Mouse (Mus musculus): ENCODE measurements around the gene Nf1. TPM values are rescaled to one million over a fixed set of nuclear protein-coding genes. Genes with fewer than 3 reads are reported as not detected.

The Nf1 gene
- total RNA-seq, 2 experiments from 2014 or later, result 21.4 to 22.4 TPM

DNA sequence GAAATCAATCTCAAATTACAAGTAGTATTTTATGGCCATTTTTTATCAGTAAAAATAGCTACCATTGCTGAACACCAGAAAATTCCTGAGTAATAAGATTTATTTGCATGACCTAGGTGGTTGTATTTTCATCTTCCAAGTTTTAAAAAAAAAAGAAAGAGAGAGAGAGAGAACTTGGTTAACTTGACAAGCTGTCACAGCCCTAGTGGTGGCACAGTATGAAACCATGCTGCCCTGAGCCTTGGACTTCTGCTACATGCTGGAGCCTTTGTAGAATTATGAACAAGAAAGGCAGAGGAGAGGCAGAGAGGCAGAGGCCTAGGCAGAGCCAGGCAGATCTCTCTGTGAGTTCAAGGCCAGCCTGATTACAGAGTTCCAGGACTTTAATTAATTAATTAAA is 182.4 kb downstream of the Nf1 start:
- intact Hi-C loops (cut with DNase I; ENCODE audit: low total_unique reads), result no loop called here
- DNase-seq, result no peak

GRCm38 (mm10) chr11:79522944-79523343 is 183.5 kb downstream of the Nf1 start:
- intact Hi-C loops (cut with DNase I; ENCODE audit: low total_unique reads), result no loop called here
- no peak for DNase-seq

GRCm38 (mm10) chr11:79523560-79524309 is 184.2 kb downstream of the Nf1 start, which contains the start of gene Evi2b:
Evi2b (minus strand) TSS chr11:79523762.
- intact Hi-C loops (cut with DNase I; ENCODE audit: low total_unique reads), result no loop called here

DNA sequence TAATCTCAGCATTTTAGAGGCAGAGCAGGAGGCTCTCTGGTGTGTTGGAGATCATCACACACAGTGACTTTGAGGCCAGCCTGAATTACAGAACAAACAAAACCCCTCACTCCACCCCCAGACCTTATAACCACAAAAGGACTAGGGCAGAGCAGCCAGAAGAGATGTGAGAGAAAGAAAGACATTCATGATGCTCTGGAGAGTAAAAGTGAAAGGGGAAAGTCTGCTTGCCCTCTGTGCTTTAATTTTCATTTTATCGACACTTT is 184.8 kb downstream of the Nf1 start:
- no peak for DNase-seq
- intact Hi-C loops (cut with DNase I; ENCODE audit: low total_unique reads), result no loop called here

More at GRCm38 (mm10) chr11:79523560-79524309, 184.2 kb downstream of the Nf1 start, which contains the start of gene Evi2b:
- DNase-seq, result no peak

- intact Hi-C loops (cut with DNase I; ENCODE audit: low total_unique reads), result no loop called here
- DNase-seq, result no peak
These were observed 187.1 kb downstream of the Nf1 start for GRCm38 (mm10) chr11:79526549-79526948.

GRCm38 (mm10) chr11:79527015-79527738 is 187.7 kb downstream of the Nf1 start:
- intact Hi-C loops (cut with DNase I; ENCODE audit: low total_unique reads), result no loop called here
- peak; percentile 48 for DNase-seq

GRCm38 (mm10) chr11:79527739-79528384 is 188.4 kb downstream of the Nf1 start:
- no peak for DNase-seq
- intact Hi-C loops (cut with DNase I; ENCODE audit: low total_unique reads), result no loop called here

- intact Hi-C loops (cut with DNase I; ENCODE audit: low total_unique reads), result no loop called here
- no peak for DNase-seq
These were observed 189.1 kb downstream of the Nf1 start for GRCm38 (mm10) chr11:79528601-79529000.

- DNase-seq, result no peak
- intact Hi-C loops (cut with DNase I; ENCODE audit: low total_unique reads), result no loop called here
These were observed 189.7 kb downstream of the Nf1 start for GRCm38 (mm10) chr11:79529226-79529625.

GRCm38 (mm10) chr11:79529736-79530135 is 190.2 kb downstream of the Nf1 start:
- no peak for DNase-seq
- intact Hi-C loops (cut with DNase I; ENCODE audit: low total_unique reads), result no loop called here

GRCm38 (mm10) chr11:79530333-79530761 is 190.9 kb downstream of the Nf1 start, which contains the start of the genes Evi2 and Evi2a:
Evi2 (minus strand) TSS chr11:79530589.
Evi2a (minus strand) TSS chr11:79530609.
- intact Hi-C loops (cut with DNase I; ENCODE audit: low total_unique reads), result no loop called here
- DNase-seq, result peak; percentile 30

GRCm38 (mm10) chr11:79530774-79531173 is 191.3 kb downstream of the Nf1 start:
- intact Hi-C loops (cut with DNase I; ENCODE audit: low total_unique reads), result no loop called here
- DNase-seq, result no peak

DNA sequence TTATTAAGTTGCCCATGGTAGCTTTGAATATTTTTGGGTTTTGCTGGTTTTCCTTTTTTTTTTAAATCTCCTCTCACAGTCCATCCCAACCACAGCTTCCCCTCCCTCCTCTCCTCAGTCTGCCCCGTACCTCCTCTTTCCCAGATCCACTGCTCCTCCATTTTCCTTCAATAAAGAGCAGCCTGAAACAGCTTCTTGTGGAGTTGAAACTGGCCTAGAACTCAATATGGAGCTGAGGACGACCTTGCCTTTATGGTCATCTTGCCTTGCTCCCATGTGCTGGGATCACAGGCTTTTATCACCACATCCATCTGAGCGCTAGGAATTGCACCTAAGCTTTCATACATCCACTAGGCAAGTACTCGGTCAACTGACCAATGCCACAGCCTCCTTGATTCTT is 192.0 kb downstream of the Nf1 start:
- no peak for DNase-seq
- intact Hi-C loops (cut with DNase I; ENCODE audit: low total_unique reads), result no loop called here

GRCm38 (mm10) chr11:79533311-79533710 is 193.8 kb downstream of the Nf1 start:
- DNase-seq, result no peak
- intact Hi-C loops (cut with DNase I; ENCODE audit: low total_unique reads), result no loop called here

- DNase-seq, result peak; percentile 67
- intact Hi-C loops (cut with DNase I; ENCODE audit: low total_unique reads), result no loop called here
These were observed 194.6 kb downstream of the Nf1 start for GRCm38 (mm10) chr11:79533950-79534690.

DNA sequence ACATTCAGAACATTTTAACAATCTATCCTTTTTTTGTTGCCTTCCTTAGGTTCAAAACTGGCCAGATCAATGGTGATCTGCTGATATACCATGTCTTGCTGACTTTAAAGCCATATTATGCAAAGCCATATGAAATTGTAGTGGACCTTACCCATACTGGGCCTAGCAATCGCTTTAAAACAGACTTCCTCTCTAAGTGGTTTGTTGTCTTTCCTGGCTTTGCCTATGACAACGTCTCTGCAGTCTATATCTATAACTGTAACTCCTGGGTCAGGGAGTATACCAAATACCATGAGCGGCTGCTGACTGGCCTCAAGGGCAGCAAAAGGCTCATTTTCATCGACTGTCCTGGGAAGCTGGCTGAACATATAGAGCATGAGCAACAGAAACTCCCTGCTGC is 196.1 kb downstream of the Nf1 start:
- DNase-seq, result no peak
- intact Hi-C loops (cut with DNase I; ENCODE audit: low total_unique reads), result no loop called here

DNA sequence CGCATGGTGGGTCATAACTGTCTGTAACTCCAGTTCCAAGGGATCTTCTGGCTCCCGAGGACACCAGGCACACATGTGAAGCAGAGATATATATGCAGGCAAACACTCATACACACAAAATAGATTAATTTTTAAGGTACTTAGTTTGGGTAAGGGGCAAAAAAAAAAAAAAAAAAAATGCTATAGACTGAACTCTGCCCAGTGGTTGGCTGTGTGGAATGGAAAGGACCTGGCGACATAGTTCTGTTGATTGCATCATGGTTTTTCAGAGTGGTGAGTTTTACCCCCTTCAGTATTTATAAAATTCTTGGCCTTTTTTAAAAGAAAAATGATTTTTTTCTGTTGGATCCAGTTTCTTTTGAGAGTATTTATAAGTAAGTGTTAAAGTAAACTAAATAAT is 196.8 kb downstream of the Nf1 start:
- no peak for DNase-seq
- intact Hi-C loops (cut with DNase I; ENCODE audit: low total_unique reads), result no loop called here

DNA sequence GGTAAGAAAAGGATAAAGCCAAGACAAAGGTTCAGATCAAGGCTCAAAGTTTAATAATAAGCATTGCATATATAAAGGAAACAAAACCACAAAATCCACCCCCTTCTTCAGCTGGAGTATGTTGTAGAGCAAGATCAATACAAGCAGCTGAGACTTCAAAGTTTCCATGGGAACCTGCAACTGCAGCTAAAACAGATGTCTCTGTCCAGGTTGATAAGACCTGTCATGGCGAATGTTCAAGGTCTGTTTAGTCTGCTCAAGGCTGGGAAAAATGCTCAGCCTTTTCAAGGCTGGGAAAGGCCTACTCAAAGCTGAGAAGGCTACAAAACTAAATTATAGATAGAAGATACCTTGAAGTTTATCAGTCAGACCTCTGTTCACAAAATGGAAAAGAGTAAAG is 213.1 kb downstream of the Nf1 start:
- intact Hi-C loops (cut with DNase I; ENCODE audit: low total_unique reads), result no loop called here
- DNase-seq, result no peak

GRCm38 (mm10) chr11:79560536-79560935 is 221.0 kb downstream of the Nf1 start:
- intact Hi-C loops (cut with DNase I; ENCODE audit: low total_unique reads), result no loop called here
- no peak for DNase-seq

DNA sequence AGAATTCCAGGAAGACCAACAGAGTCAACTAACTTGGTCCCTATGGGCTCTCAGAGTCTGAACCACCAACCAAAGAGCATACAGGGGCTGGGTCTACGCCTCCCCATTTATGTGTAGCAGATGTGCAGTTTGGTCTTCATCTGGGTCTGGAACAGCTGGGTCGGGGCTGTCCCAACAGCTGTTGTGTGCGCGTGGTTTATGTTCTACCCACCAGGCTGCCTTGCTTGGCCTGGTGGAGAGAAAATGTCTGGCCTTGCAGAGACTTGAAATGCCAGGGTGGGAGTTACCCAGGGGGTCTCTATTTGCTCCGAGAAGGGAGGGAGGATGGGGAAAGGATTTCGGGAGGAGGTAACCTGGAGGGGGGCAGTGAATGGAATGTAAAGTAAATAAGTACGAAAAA is 224.0 kb downstream of the Nf1 start:
- no peak for DNase-seq
- intact Hi-C loops (cut with DNase I; ENCODE audit: low total_unique reads), result no loop called here

All from gastrocnemius, postnatal 14 days (tissue).